Mouse (Mus musculus) embryo, embryonic 10 days (tissue): ENCODE data around the gene Epo.

Experiments
- DNase-seq: peaks from one replicate; pipeline ENCODE4 v3.0.0-alpha.2; 2015; ENCODE audit warnings: low spot score

Gene Epo

GRCm38 (mm10) chr5:137519691-137520550, 13.1 kb downstream of the Epo start:
- DNase-seq, result no peak

- peak; percentile 53 for DNase-seq
Observed at GRCm38 (mm10) chr5:137518436-137518835, 14.6 kb downstream of the Epo start, which contains the start of gene Gigyf1. TSS of gene Gigyf1 (plus strand) at chr5:137518548.

GRCm38 (mm10) chr5:137514811-137515210, 18.2 kb downstream of the Epo start:
- DNase-seq, result no peak

- no peak for DNase-seq
Observed at GRCm38 (mm10) chr5:137513951-137514721, 18.9 kb downstream of the Epo start.

GRCm38 (mm10) chr5:137512847-137513794, 19.9 kb downstream of the Epo start:
- DNase-seq, result peak; percentile 79

GRCm38 (mm10) chr5:137511706-137512105, 21.3 kb downstream of the Epo start:
- no peak for DNase-seq

GRCm38 (mm10) chr5:137510573-137511390, 22.3 kb downstream of the Epo start:
- no peak for DNase-seq

- peak; percentile 85 for DNase-seq
Observed at GRCm38 (mm10) chr5:137510014-137510501, 23.0 kb downstream of the Epo start.

- no peak for DNase-seq
Observed at GRCm38 (mm10) chr5:137504041-137504440, 29.0 kb downstream of the Epo start.

GRCm38 (mm10) chr5:137502667-137503110, 30.4 kb downstream of the Epo start:
- peak; percentile 94 for DNase-seq

- DNase-seq, result peak; percentile 100
Observed at GRCm38 (mm10) chr5:137501709-137502666, 31.1 kb downstream of the Epo start, which contains the start of gene Pop7. TSS of gene Pop7 (minus strand) at chr5:137502518.

- no peak for DNase-seq
Observed at GRCm38 (mm10) chr5:137500186-137500585, 32.9 kb downstream of the Epo start.

- DNase-seq, result no peak
Observed at GRCm38 (mm10) chr5:137493831-137494230, 39.2 kb downstream of the Epo start.

- DNase-seq, result no peak
Observed at GRCm38 (mm10) chr5:137491559-137491958, 41.5 kb downstream of the Epo start.

- peak; percentile 45 for DNase-seq
Observed at GRCm38 (mm10) chr5:137487616-137488015, 45.4 kb downstream of the Epo start.

- no peak for DNase-seq
Observed at GRCm38 (mm10) chr5:137485851-137486155, 47.2 kb downstream of the Epo start.

GRCm38 (mm10) chr5:137485071-137485850, 47.8 kb downstream of the Epo start:
- peak; percentile 61 for DNase-seq

GRCm38 (mm10) chr5:137481897-137482296, 51.1 kb downstream of the Epo start:
- DNase-seq, result peak; percentile 90

GRCm38 (mm10) chr5:137481138-137481537, 51.9 kb downstream of the Epo start:
- DNase-seq, result peak; percentile 91
